Mouse (Mus musculus): Measurements from ENCODE around the gene Fam133b. TPM values are rescaled to one million over a fixed set of nuclear protein-coding genes. Genes with fewer than 3 reads are reported as not detected.
"Not testable (repeated sequence)": the region's sequence is repeated elsewhere in the genome, so short reads cannot be mapped to it uniquely, and the experiment has no call there.

The Fam133b gene
- polyA plus RNA-seq, 1 experiment from 2014 or later, result 43.1 TPM

- H3K36me3 ChIP-seq (ENCODE audit: control insufficient read depth, insufficient read depth, low read length); H3K27me3 ChIP-seq (ENCODE audit: control insufficient read depth, insufficient read depth, low read length); H3K4me1 ChIP-seq (replicated peaks; ENCODE audit: control insufficient read depth, insufficient read depth, low read length); ATAC-seq (ENCODE audit: low FRiP score); DNase-seq (ENCODE audit: low spot score); H3K4me3 ChIP-seq (ENCODE audit: low read depth, low read length); H3K4me2 ChIP-seq (replicated peaks; ENCODE audit: low read depth, low read length); H3K9ac ChIP-seq (ENCODE audit: low read depth, low read length); H3K27ac ChIP-seq (ENCODE audit: low read depth, low read length); H3K9me3 ChIP-seq (ENCODE audit: control insufficient read depth, low read length): not testable (repeated sequence)
Measured at GRCm38 (mm10) chr5:3532048-3532447, 11.6 kb upstream of the Fam133b start.

- DNase-seq (ENCODE audit: low spot score) (no peak), ATAC-seq (ENCODE audit: low FRiP score) (no peak)
- WGBS, result 78% methylated on average over 3 of the region's 3 CpGs
- H3K4me1 ChIP-seq (replicated peaks; ENCODE audit: control insufficient read depth, insufficient read depth, low read length), result no peaks in the 10 kb centered on the region
- H3K27ac ChIP-seq (ENCODE audit: low read depth, low read length), result no peak overlapping the region
- no peak overlapping the region for H3K4me3 ChIP-seq (ENCODE audit: low read depth, low read length)
- H3K27me3 ChIP-seq (ENCODE audit: control insufficient read depth, insufficient read depth, low read length), result no peaks in the 10 kb centered on the region
- H3K9me3 ChIP-seq (ENCODE audit: control insufficient read depth, low read length), result no peaks in the 10 kb centered on the region
- no peaks in the 10 kb centered on the region for H3K36me3 ChIP-seq (ENCODE audit: control insufficient read depth, insufficient read depth, low read length)
- no peak overlapping the region for H3K4me2 ChIP-seq (replicated peaks; ENCODE audit: low read depth, low read length)
- H3K9ac ChIP-seq (ENCODE audit: low read depth, low read length), result no peak overlapping the region
Measured at GRCm38 (mm10) chr5:3536592-3537212, 6.9 kb upstream of the Fam133b start.

- H3K27me3 ChIP-seq (ENCODE audit: control insufficient read depth, insufficient read depth, low read length), result no peaks in the 10 kb centered on the region
- H3K36me3 ChIP-seq (ENCODE audit: control insufficient read depth, insufficient read depth, low read length), result no peaks in the 10 kb centered on the region
- no peak for ATAC-seq (ENCODE audit: low FRiP score)
- no peak for DNase-seq (ENCODE audit: low spot score)
- no peak overlapping the region for H3K27ac ChIP-seq (ENCODE audit: low read depth, low read length)
- no peak overlapping the region for H3K9ac ChIP-seq (ENCODE audit: low read depth, low read length)
- no peak overlapping the region for H3K4me2 ChIP-seq (replicated peaks; ENCODE audit: low read depth, low read length)
- WGBS, result 69% methylated on average over 11 of the region's 11 CpGs
- H3K9me3 ChIP-seq (ENCODE audit: control insufficient read depth, low read length), result no peaks in the 10 kb centered on the region
- no peak overlapping the region for H3K4me3 ChIP-seq (ENCODE audit: low read depth, low read length)
- H3K4me1 ChIP-seq (replicated peaks; ENCODE audit: control insufficient read depth, insufficient read depth, low read length), result no peaks in the 10 kb centered on the region
Measured at GRCm38 (mm10) chr5:3538505-3539472, 4.8 kb upstream of the Fam133b start.

GRCm38 (mm10) chr5:3541871-3542270, 1.8 kb upstream of the Fam133b start:
- 0 out of 2 replicates have a peak, but pooled peaks cover under 1% of the 10 kb centered on the region for H3K36me3 ChIP-seq (ENCODE audit: control insufficient read depth, insufficient read depth, low read length)

GRCm38 (mm10) chr5:3544480-3544769, 792 bp downstream of the Fam133b start:
- Histone ChIP-seq H3K27me3 (ENCODE audit: control insufficient read depth, insufficient read depth, low read length) (no peaks in the 10 kb centered on the region), H3K27ac (ENCODE audit: low read depth, low read length) (no peak overlapping the region), H3K9me3 (ENCODE audit: control insufficient read depth, low read length) (no peaks in the 10 kb centered on the region), H3K36me3 (ENCODE audit: control insufficient read depth, insufficient read depth, low read length) (0 out of 2 replicates have a peak, but pooled peaks cover 2% of the 10 kb centered on the region), H3K4me3 (ENCODE audit: low read depth, low read length) (peak overlapping the region; percentile 89), H3K4me1 (replicated peaks; ENCODE audit: control insufficient read depth, insufficient read depth, low read length) (no peaks in the 10 kb centered on the region), H3K9ac (ENCODE audit: low read depth, low read length) (peak overlapping the region; percentile 95), H3K4me2 (replicated peaks; ENCODE audit: low read depth, low read length) (peak overlapping the region; percentile 52)
- 12% methylated on average over 7 of the region's 7 CpGs for WGBS
- DNase-seq (ENCODE audit: low spot score) (no peak), ATAC-seq (ENCODE audit: low FRiP score) (peak; percentile 31; the same call in 1 of the 2 replicates)

More at GRCm38 (mm10) chr5:3541871-3542270, 1.8 kb upstream of the Fam133b start:
- ATAC-seq (ENCODE audit: low FRiP score), result no peak
- Histone ChIP-seq H3K4me2 (replicated peaks; ENCODE audit: low read depth, low read length) (no peak overlapping the region), H3K9ac (ENCODE audit: low read depth, low read length) (no peak overlapping the region), H3K9me3 (ENCODE audit: control insufficient read depth, low read length) (no peaks in the 10 kb centered on the region), H3K27me3 (ENCODE audit: control insufficient read depth, insufficient read depth, low read length) (no peaks in the 10 kb centered on the region), H3K27ac (ENCODE audit: low read depth, low read length) (no peak overlapping the region), H3K4me3 (ENCODE audit: low read depth, low read length) (no peak overlapping the region), H3K4me1 (replicated peaks; ENCODE audit: control insufficient read depth, insufficient read depth, low read length) (no peaks in the 10 kb centered on the region)
- no peak for DNase-seq (ENCODE audit: low spot score)
- WGBS, result 83% methylated on average over 6 of the region's 6 CpGs

- no peak overlapping the region for H3K4me3 ChIP-seq (ENCODE audit: low read depth, low read length)
- DNase-seq (ENCODE audit: low spot score), result no peak
- H3K4me2 ChIP-seq (replicated peaks; ENCODE audit: low read depth, low read length), result no peak overlapping the region
- H3K27me3 ChIP-seq (ENCODE audit: control insufficient read depth, insufficient read depth, low read length), result no peaks in the 10 kb centered on the region
- no peak overlapping the region for H3K27ac ChIP-seq (ENCODE audit: low read depth, low read length)
- no peak overlapping the region for H3K9ac ChIP-seq (ENCODE audit: low read depth, low read length)
- 0 out of 2 replicates have a peak, but pooled peaks cover 2% of the 10 kb centered on the region for H3K36me3 ChIP-seq (ENCODE audit: control insufficient read depth, insufficient read depth, low read length)
- no peak for ATAC-seq (ENCODE audit: low FRiP score)
- no peaks in the 10 kb centered on the region for H3K4me1 ChIP-seq (replicated peaks; ENCODE audit: control insufficient read depth, insufficient read depth, low read length)
- no peaks in the 10 kb centered on the region for H3K9me3 ChIP-seq (ENCODE audit: control insufficient read depth, low read length)
- WGBS, result 91% methylated on average over 1 of the region's 1 CpGs
Measured at GRCm38 (mm10) chr5:3546226-3546625, 2.6 kb downstream of the Fam133b start.

GRCm38 (mm10) chr5:3551481-3551880, 7.8 kb downstream of the Fam133b start:
- Histone ChIP-seq H3K36me3 (ENCODE audit: control insufficient read depth, insufficient read depth, low read length) (0 out of 2 replicates have a peak, but pooled peaks cover 2% of the 10 kb centered on the region), H3K4me1 (replicated peaks; ENCODE audit: control insufficient read depth, insufficient read depth, low read length) (no peaks in the 10 kb centered on the region), H3K9me3 (ENCODE audit: control insufficient read depth, low read length) (no peaks in the 10 kb centered on the region), H3K4me3 (ENCODE audit: low read depth, low read length) (no peak overlapping the region), H3K27ac (ENCODE audit: low read depth, low read length) (no peak overlapping the region), H3K9ac (ENCODE audit: low read depth, low read length) (no peak overlapping the region), H3K4me2 (replicated peaks; ENCODE audit: low read depth, low read length) (no peak overlapping the region), H3K27me3 (ENCODE audit: control insufficient read depth, insufficient read depth, low read length) (no peaks in the 10 kb centered on the region)
- WGBS, result 97% methylated on average over 1 of the region's 1 CpGs
- no peak for DNase-seq (ENCODE audit: low spot score)
- no peak for ATAC-seq (ENCODE audit: low FRiP score)

GRCm38 (mm10) chr5:3554198-3554597, 10.6 kb downstream of the Fam133b start:
- ATAC-seq (ENCODE audit: low FRiP score), result no peak
- 84% methylated on average over 2 of the region's 2 CpGs for WGBS

More at GRCm38 (mm10) chr5:3554198-3554597, 10.6 kb downstream of the Fam133b start:
- Histone ChIP-seq H3K36me3 (ENCODE audit: control insufficient read depth, insufficient read depth, low read length) (no peaks in the 10 kb centered on the region), H3K27ac (ENCODE audit: low read depth, low read length) (no peak overlapping the region), H3K9me3 (ENCODE audit: control insufficient read depth, low read length) (no peaks in the 10 kb centered on the region), H3K9ac (ENCODE audit: low read depth, low read length) (no peak overlapping the region), H3K4me2 (replicated peaks; ENCODE audit: low read depth, low read length) (no peak overlapping the region), H3K4me3 (ENCODE audit: low read depth, low read length) (no peak overlapping the region), H3K4me1 (replicated peaks; ENCODE audit: control insufficient read depth, insufficient read depth, low read length) (no peaks in the 10 kb centered on the region), H3K27me3 (ENCODE audit: control insufficient read depth, insufficient read depth, low read length) (no peaks in the 10 kb centered on the region)
- no peak for DNase-seq (ENCODE audit: low spot score)
